Mouse (Mus musculus) MEL (cell line): Measurements from ENCODE around the gene Sh2d3c. TPM values are rescaled to one million over a fixed set of nuclear protein-coding genes. Genes with fewer than 3 reads are reported as not detected.
A peak's percentile ranks its signal among the peaks of the same experiment; 100 is the strongest.

Source experiments
- DNase-seq: peaks from one replicate; pipeline ENCODE4 v3.0.0; 2011; ENCODE audit warnings: low read depth, low spot score
- H3K27ac ChIP-seq: 2 replicates; pipeline ENCODE4 v1.5.1; 2012; ENCODE audit warnings: low read depth, mild to moderate bottlenecking, control low read depth, low read length, moderate library complexity; ENCODE audit not compliant: control insufficient read depth
- H3K27me3 ChIP-seq, 2 experiments: fragments of 150-350 bp in 1 of 2; sonication (generic) in 1 of 2; 2 replicates each; pipeline ENCODE4 v1.6.1; 2012; ENCODE audit warnings: low read length in 2 of 2, mild to moderate bottlenecking in 2 of 2, improper control_type of control experiment in 1 of 2, moderate library complexity in 1 of 2; ENCODE audit not compliant: insufficient read depth in 2 of 2, control insufficient read depth in 1 of 2
- H3K36me3 ChIP-seq, 2 experiments: 2 replicates each; pipeline ENCODE4 v1.6.1; 2012 to 2014; ENCODE audit warnings: low read length in 2 of 2, improper control_type of control experiment in 1 of 2, inconsistent platforms in 1 of 2, mild to moderate bottlenecking in 1 of 2; ENCODE audit not compliant: insufficient read depth in 2 of 2, control insufficient read depth in 1 of 2
- H3K4me1 ChIP-seq, 2 experiments: fragments of 150-350 bp in 1 of 2; sonication (generic) in 1 of 2; 2 replicates each; pipeline ENCODE4 v1.6.1; 2012; ENCODE audit warnings: low read length in 2 of 2, improper control_type of control experiment in 1 of 2, mild to moderate bottlenecking in 1 of 2; ENCODE audit not compliant: insufficient read depth in 2 of 2, control insufficient read depth in 1 of 2
- H3K4me3 ChIP-seq, 2 experiments: fragments of 150-350 bp in 1 of 2; sonication (generic) in 1 of 2; 2 replicates each; pipeline ENCODE4 v1.5.1; 2012; ENCODE audit warnings: low read depth in 2 of 2, low read length in 2 of 2, mild to moderate bottlenecking in 2 of 2, moderate library complexity in 2 of 2, control low read depth in 1 of 2, improper control_type of control experiment in 1 of 2; ENCODE audit not compliant: control insufficient read depth in 1 of 2, insufficient read depth in 1 of 2
- H3K79me2 ChIP-seq: 2 replicates; pipeline ENCODE4 v1.6.1; 2012; ENCODE audit warnings: mild to moderate bottlenecking, low read length, moderate library complexity; ENCODE audit not compliant: control insufficient read depth, poor library complexity, insufficient read depth
- H3K9ac ChIP-seq: 2 replicates; pipeline ENCODE4 v1.6.1; 2012; ENCODE audit warnings: low read depth, mild to moderate bottlenecking, control low read depth, low read length, moderate library complexity; ENCODE audit not compliant: control insufficient read depth, poor library complexity, severe bottlenecking
- H3K9me3 ChIP-seq: fragments of 150-350 bp; sonication (generic); replicated peaks from 2 replicates; pipeline ENCODE4 v1.6.1; 2012; ENCODE audit warnings: mild to moderate bottlenecking, low read length, improper control_type of control experiment, moderate library complexity; ENCODE audit not compliant: insufficient read depth
- CHD2 ChIP-seq: IDR thresholded peaks from 2 replicates; pipeline ENCODE4 v1.6.1; 2011; ENCODE audit warnings: low read length, improper control_type of control experiment
- CTCF ChIP-seq, 3 experiments: IDR thresholded peaks in 2 of 3; conservative IDR thresholded peaks in 1 of 3; 2 replicates each; pipeline ENCODE4 v1.5.1; 2011 to 2012; ENCODE audit warnings: low read length in 3 of 3, low read depth in 2 of 3, mild to moderate bottlenecking in 2 of 3, improper control_type of control experiment in 1 of 3, inconsistent platforms in 1 of 3, mixed read lengths in 1 of 3, moderate library complexity in 1 of 3; ENCODE audit not compliant: control insufficient read depth in 1 of 3, insufficient read depth in 1 of 3, poor library complexity in 1 of 3, severe bottlenecking in 1 of 3
- E2F4 ChIP-seq: IDR thresholded peaks from 2 replicates; pipeline ENCODE4 v1.6.1; 2011; ENCODE audit warnings: low read depth, low read length, improper control_type of control experiment, borderline replicate concordance
- ELF1 ChIP-seq: IDR thresholded peaks from 2 replicates; pipeline ENCODE4 v1.6.1; 2014; ENCODE audit warnings: low read depth, mild to moderate bottlenecking, inconsistent platforms, low read length, improper control_type of control experiment, moderate library complexity
- HCFC1 ChIP-seq: IDR thresholded peaks from 2 replicates; pipeline ENCODE4 v1.6.1; 2012; ENCODE audit warnings: low read depth, mild to moderate bottlenecking, inconsistent platforms, low read length, improper control_type of control experiment, moderate library complexity
- JUND ChIP-seq: IDR thresholded peaks from 2 replicates; pipeline ENCODE4 v1.6.1; 2011; ENCODE audit warnings: low read depth, mild to moderate bottlenecking, improper control_type of control experiment, low read length
- MAFK ChIP-seq: IDR thresholded peaks from 2 replicates; pipeline ENCODE4 v1.6.1; 2011; ENCODE audit warnings: low read depth, mild to moderate bottlenecking, low read length, improper control_type of control experiment, borderline replicate concordance
- MXI1 ChIP-seq: IDR thresholded peaks from 2 replicates; pipeline ENCODE4 v1.6.1; 2011; ENCODE audit warnings: mild to moderate bottlenecking, low read depth, low read length, improper control_type of control experiment
- MYB ChIP-seq: IDR thresholded peaks from 2 replicates; pipeline ENCODE4 v1.6.1; 2011; ENCODE audit warnings: mild to moderate bottlenecking, low read depth, low read length, improper control_type of control experiment
- MYC ChIP-seq: IDR thresholded peaks from 2 replicates; pipeline ENCODE4 v1.6.1; 2011; ENCODE audit warnings: low read depth, mild to moderate bottlenecking, low read length, improper control_type of control experiment, moderate library complexity
- NRF1 ChIP-seq: IDR thresholded peaks from 2 replicates; pipeline ENCODE4 v1.6.1; 2014; ENCODE audit warnings: low read depth, mild to moderate bottlenecking, inconsistent platforms, low read length, improper control_type of control experiment, moderate library complexity; ENCODE audit not compliant: poor library complexity, insufficient read depth, severe bottlenecking
- POLR2AphosphoS2 ChIP-seq: IDR thresholded peaks from 2 replicates; pipeline ENCODE4 v1.6.1; 2011; ENCODE audit warnings: low read length, improper control_type of control experiment
- POLR2AphosphoS5 ChIP-seq: IDR thresholded peaks from 2 replicates; pipeline ENCODE4 v1.6.1; 2012; ENCODE audit warnings: low read depth, borderline replicate concordance, mild to moderate bottlenecking, inconsistent platforms, low read length, moderate library complexity, mixed read lengths
- RAD21 ChIP-seq: IDR thresholded peaks from 2 replicates; pipeline ENCODE4 v1.6.1; 2011; ENCODE audit warnings: mild to moderate bottlenecking, low read depth, low read length, improper control_type of control experiment
- SIN3A ChIP-seq: IDR thresholded peaks from 2 replicates; pipeline ENCODE4 v1.6.1; 2012; ENCODE audit warnings: low read length, improper control_type of control experiment, inconsistent platforms
- TAL1 ChIP-seq: IDR thresholded peaks from 2 replicates; pipeline ENCODE4 v1.6.1; 2012; ENCODE audit warnings: mild to moderate bottlenecking, inconsistent platforms, low read length, moderate library complexity, mixed read lengths
- TBP ChIP-seq: IDR thresholded peaks from 2 replicates; pipeline ENCODE4 v1.8.0; 2011; ENCODE audit warnings: low read depth, low read length, improper control_type of control experiment
- UBTF ChIP-seq: IDR thresholded peaks from 2 replicates; pipeline ENCODE4 v1.6.1; 2012; ENCODE audit warnings: low read depth, mild to moderate bottlenecking, inconsistent platforms, low read length, improper control_type of control experiment, moderate library complexity, borderline replicate concordance; ENCODE audit not compliant: insufficient read depth
- USF1 ChIP-seq: IDR thresholded peaks from 2 replicates; pipeline ENCODE4 v1.6.1; 2014; ENCODE audit warnings: low read depth, mild to moderate bottlenecking, inconsistent platforms, low read length, improper control_type of control experiment, moderate library complexity
- ZC3H11A ChIP-seq: IDR thresholded peaks from 2 replicates; pipeline ENCODE4 v1.6.1; 2012; ENCODE audit warnings: low read depth, mild to moderate bottlenecking, inconsistent platforms, low read length, improper control_type of control experiment
- ZMIZ1 ChIP-seq: IDR thresholded peaks from 2 replicates; pipeline ENCODE4 v1.6.1; 2012; ENCODE audit warnings: low read depth, mild to moderate bottlenecking, inconsistent platforms, low read length, improper control_type of control experiment, moderate library complexity
- polyA plus RNA-seq, 2 experiments: library from polyadenylated mRNA; stranded (reverse) in 1 of 2; unstranded in 1 of 2; fragments of >175 nt in 1 of 2; fragments of >200 nt in 1 of 2; gene quantifications; 2 replicates each; pipeline versions ENCODE4 v1.2.1 to v1.2.4; 2012; ENCODE audit warnings: low replicate concordance in 2 of 2, low read depth in 1 of 2; ENCODE audit not compliant: insufficient read length in 2 of 2, insufficient read depth in 1 of 2, missing spikeins in 1 of 2
- total RNA-seq: library from RNA; depleted of rRNA; stranded (reverse); fragments of 300-350 nt; gene quantifications from 2 replicates; pipeline ENCODE4 v1.2.3, GENCODE M21; 2012

The Sh2d3c gene
- total and polyA plus RNA-seq, 3 experiments: 0.19 to 0.43 TPM; not detected in 1

DNA sequence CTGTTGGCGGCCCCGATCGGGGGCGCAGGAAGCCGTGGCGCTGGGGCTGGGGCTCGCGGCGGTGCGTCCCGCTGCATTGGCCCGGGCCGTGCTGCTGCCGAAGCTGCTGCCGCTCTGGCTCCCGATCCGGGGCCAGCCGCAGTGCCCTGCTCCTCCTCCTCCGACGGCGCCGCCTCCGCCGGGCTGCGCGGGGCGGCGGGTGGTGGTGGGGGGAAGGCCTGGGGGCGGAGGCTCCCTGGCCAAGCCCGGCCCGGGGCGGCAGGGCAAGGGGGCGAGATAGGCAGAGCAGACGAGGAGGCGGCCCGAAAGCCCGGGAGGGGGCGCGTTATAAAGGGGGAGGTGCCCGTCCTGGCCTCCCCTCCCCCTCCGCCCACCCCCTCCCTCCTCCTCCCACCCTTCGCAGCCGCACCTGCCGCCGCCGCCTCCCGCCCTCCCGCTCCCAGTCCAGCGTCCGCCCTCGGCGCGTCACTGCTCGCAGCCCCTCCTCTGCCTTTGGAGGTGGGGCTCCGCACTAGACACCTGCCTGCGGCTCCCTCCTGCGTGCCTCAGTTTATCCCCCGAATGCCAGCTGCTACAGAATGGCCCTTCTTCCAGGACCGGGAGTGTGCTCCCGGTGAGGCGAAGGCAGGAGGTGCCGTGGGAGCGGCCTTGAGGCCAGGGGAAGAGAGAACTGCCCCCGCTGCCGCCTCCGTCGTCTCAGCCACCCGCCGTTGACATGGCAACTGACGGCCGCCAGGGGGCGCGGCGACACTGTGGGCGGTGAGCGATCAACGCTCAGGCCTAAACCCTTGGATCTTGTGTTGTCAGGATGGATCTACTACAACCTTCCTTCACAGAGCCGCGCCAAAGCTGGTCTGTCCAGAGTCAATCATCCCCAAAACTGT is 7.7 kb upstream of the Sh2d3c start, which contains the start of gene Cdk9 (continued):
- TF ChIP-seq MYC (no peak), MAFK (no peak), CTCF (IDR thresholded peaks at IDR 0.05 in 2 of 3, conservative IDR thresholded peaks at IDR 0.05 in 1 of 3; ENCODE audit: control insufficient read depth in 1 of 3, insufficient read depth in 1 of 3, low read depth in 2 of 3, low read length in 3 of 3, poor library complexity in 1 of 3, severe bottlenecking in 1 of 3) (peak; percentile 80 to 99 (median 95)), UBTF (no peak)
- TF ChIP-seq, all 39 proteins: peak for 14

DNA sequence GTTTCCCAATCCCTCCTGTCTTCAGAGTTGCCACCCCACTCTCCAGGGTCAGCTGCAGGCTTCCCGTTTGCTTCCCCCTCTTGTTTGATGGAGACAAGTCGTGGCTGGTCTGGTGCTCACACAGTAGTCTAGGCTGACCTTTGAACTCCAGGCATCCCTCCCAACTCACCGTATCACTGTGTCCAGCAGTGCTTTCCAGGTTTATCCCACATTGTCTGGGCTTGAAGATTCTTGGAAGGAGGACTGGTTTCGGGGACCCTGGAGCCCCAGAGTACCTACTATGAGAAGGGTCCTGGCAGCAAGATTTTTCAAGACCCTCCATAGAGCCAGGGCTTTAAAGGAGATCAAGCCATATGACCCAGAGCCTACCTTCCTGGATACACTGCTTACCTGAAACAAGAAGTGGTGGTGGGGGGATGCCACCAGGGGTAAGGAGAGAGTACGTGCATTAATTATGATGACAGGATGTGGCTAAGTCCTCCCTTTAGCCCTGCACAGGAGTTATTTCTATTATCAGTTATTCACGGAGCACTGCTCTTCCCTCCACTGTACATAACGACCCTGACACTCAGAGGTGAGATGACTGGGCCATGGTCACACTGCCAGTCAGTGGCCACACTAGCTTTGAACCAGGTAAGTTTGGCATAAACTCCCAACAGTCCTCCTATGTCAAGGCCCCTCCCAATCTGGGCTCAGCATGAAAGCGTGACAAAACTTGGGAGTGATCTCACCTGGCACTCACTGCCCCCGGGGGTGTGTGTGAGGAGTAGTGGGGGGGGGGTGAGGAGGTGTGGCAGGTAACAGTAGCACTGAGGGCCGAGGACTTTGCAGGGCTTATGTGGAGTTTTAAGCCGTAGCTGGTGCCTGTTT is 6.5 kb upstream of the Sh2d3c start:
- Histone ChIP-seq H3K36me3 (peaks cover 5 to 32% of the 10 kb centered on the region in 2 experiments), H3K27me3 (no peaks in the 10 kb centered on the region), H3K9me3 (no peaks in the 10 kb centered on the region), H3K27ac (peak overlapping the region; percentile 51; the same call in 1 of the 2 replicates), H3K9ac (peak overlapping the region; percentile 71), H3K79me2 (peaks cover 26% of the 10 kb centered on the region), H3K4me1 (peaks cover 14 to 33% of the 10 kb centered on the region in 2 experiments), H3K4me3 (peak overlapping the region in 1 of 2 experiments; percentile 45; a peak in 1 of 4 replicates)
- DNase-seq: no peak
- TF ChIP-seq RAD21 (no peak), TBP (no peak), UBTF (no peak), E2F4 (no peak), MYC (no peak), MXI1 (no peak), CHD2 (no peak), POLR2AphosphoS2 (no peak), HCFC1 (no peak), TAL1 (no peak), MAFK (no peak), MYB (no peak), USF1 (no peak), SIN3A (no peak), ELF1 (no peak), ZC3H11A (no peak), ZMIZ1 (no peak), JUND (no peak), NRF1 (no peak), POLR2AphosphoS5 (no peak)
